Mouse (Mus musculus): ENCODE measurements around the gene Syngr2.
"Not testable (repeated sequence)": the region's sequence is repeated elsewhere in the genome, so short reads cannot be mapped to it uniquely, and the experiment has no call there.

Gene Syngr2

DNA sequence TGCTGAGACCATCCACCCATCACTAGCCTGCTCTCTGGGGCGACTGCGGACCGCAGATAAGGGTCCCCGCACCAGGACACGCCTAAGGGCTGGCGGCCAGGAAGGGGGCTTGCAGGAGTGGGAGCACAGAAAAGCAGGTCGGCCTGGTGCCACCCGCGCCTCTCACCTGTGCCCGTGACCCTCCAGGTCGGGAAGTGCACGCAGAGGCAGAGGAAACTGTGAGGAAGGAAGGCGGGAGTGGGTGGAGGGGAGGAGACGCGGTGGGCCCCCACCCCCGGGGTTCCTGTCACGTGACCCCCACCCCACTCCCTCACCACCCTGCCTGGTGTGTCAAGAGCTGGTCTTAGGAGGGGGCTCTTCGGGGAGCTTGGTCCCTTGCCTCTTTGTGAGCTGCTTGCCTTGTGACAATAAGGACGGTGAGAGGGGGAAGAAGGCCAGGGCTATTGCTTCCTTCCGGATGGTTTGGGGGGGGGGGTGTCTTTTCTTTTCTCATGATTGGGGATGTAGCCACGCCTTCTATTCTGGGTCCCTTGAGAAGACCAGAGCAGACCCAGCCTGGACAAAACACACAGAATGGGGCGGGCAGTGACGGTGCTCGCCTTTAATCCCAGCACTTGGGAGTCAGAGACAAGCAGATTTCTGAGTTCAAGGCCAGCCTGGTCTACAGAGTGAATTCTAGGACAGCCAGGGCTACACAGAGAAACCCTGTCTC is 27.3 kb upstream of the Syngr2 start, which contains the start of the genes Tmc8 and Tmc6:
Gene Tmc8, plus strand, starts transcription at position 84 of the 712 bp plus-strand sequence.
Gene Tmc6, minus strand, starts transcription at position 206 of the 712 bp plus-strand sequence.
- DNase-seq = no peak

DNA sequence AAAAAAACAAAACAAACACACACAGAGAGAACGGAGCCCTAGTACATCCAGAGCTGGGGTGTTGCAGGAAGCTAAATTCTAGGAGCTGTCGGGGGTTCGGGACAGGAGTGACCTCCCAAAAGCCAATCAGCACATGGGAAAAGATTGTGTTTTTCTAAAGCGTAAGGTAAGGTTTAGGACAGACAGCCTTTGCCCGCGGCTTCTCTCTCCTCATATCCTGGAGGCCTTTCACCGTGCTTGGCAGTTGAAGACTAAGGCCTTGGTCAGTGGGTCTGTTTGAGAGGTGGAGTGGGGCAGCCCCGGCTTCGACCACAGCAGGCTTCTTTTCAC is 26.8 kb upstream of the Syngr2 start:
- no peak for DNase-seq

DNA sequence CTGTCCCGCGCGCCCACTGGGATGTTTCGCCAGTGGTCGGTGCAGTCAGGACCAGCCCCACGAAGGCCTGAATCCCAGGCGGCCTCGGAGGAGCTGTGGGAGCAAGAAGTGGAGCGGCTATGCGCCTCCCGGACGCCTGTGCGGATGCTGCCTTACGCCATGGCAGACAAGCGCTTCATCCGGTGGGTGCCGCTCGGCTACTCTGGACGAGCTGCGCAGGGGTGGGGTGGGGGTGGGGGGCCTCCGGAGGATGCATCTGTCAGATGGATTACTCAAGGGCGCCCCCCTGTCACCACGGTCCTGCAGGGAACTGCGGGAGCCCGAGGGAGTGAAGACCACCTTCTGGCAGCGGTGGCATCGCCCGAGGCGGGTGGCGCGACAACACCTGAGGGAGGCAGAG is 26.4 kb upstream of the Syngr2 start:
- no peak for DNase-seq

DNA sequence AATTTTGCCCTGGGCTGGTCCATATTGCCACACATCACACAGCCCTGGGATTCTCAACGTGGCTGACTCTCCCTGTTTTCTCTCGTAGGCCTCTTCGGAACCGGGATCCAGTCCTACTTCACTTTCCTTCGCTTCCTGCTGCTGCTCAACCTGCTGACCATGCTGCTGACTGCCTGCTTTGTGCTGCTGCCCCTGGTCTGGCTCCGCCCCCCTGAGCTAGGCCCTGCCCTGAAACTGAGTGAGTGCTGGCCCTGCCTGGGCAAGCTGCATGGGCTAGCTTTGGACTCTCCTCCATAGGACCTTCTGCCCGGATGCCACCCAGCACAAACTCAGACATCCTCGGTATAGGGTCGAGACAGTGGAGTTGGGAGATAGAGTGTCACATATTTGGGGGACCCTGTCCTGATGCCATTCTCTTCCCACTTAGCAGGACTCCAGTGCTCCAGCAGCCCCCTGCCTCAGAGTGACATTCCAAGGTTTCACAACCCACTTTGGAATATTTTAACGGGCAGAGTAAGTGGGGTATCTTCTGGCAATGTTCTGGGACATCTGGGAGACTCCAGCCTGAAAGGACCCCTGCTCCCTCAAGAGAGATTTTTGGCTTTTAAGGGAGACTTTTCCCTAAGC is 25.7 kb upstream of the Syngr2 start:
- DNase-seq = no peak

GRCm38 (mm10) chr11:117786294-117786693 is 23.2 kb upstream of the Syngr2 start:
- DNase-seq = peak; percentile 59

GRCm38 (mm10) chr11:117788481-117788880 is 21.0 kb upstream of the Syngr2 start:
- DNase-seq = not testable (repeated sequence)

GRCm38 (mm10) chr11:117790286-117790685 is 19.2 kb upstream of the Syngr2 start:
- peak; percentile 57 for DNase-seq

DNA sequence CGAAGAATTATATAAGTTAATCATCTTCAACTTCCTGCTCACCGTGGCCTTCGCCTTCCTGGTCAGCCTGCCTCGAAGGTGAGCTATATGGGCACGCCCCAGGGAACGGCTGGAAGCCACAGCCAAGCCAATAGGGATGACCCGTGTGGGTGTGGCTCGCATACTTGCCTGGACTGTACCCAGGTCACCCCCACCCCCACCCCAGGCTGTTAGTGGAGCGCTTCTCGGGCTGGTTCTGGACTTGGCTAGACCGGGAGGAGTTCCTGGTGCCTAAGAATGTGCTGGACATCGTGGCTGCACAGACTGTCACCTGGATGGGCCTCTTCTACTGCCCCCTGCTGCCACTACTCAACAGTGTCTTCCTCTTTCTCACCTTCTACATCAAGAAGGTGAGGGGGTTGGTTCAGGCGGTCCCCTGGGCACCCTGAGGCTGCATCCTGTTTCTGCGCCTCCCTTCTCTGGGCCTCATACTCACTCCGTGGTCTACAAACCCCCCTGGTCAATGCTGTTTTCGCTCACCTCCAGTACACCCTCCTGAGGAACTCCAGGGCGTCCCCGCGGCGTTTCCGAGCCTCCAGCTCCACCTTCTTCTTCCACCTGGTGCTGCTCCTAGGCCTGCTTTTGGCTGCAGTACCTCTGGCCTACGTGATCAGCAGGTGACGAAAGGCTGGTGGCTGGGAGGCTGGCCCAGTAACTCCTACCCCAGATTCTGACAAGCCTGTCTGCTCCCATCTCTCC is 18.6 kb upstream of the Syngr2 start:
- DNase-seq = no peak

GRCm38 (mm10) chr11:117791441-117791761 is 18.1 kb upstream of the Syngr2 start:
- no peak for DNase-seq

DNA sequence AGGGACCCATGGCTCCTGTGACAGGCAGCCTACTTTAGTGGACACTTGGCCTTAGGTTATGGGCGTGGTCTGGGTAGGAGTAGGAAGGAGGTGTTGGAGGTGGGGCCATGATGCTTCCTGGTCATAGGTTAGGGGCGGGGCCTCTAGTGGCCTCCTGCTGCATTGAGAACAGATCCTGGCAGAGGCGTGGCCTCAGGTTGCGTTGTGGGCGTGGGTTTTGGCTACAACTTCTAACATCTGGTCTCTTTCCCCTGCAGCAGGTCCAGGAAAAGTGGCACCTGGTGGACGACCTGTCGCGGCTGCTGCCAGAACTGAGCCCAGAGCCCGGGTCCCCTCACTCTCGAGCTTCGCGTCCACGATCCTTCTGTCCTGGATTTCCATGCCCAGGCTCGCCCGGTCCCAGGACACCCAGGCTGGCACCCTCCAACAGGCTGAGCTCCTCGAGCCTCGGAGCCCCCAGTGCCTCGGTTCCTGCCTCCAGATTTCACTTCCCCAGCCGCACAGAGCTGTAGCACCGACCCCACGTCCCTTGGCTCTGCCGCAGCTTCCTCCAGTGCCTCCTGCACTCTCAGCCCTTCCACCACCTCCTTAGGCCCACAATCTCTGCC is 17.1 kb upstream of the Syngr2 start:
- no peak for DNase-seq

GRCm38 (mm10) chr11:117794035-117794551 is 15.4 kb upstream of the Syngr2 start:
- no peak for DNase-seq

DNA sequence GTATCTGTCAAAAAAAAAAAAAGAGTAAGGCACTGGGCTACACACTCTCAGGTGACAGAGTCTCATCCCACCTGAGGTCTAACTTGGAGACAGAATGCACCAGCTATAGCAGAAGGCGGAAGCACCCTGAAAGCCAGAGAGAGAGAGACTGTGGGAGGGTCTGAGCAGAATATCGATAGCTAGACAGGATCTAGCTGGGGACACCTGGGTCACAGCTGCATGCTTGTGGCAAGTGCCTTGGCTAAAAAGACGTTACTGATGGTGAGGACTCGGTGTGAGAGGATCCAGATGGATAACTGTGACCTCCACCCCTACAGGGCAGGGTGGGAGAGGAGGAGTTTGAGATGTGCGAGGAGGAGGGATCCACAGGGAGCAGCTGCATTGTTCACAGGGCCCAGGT is 12.5 kb upstream of the Syngr2 start:
- no peak for DNase-seq

- DNase-seq = no peak
Measured at GRCm38 (mm10) chr11:117797511-117798159, 11.8 kb upstream of the Syngr2 start, which contains the start of gene 6030468B19Rik. Gene 6030468B19Rik, plus strand, starts transcription at chr11:117797660.

- DNase-seq = no peak
Measured at GRCm38 (mm10) chr11:117798160-117798541, 11.3 kb upstream of the Syngr2 start.

GRCm38 (mm10) chr11:117799174-117799573 is 10.3 kb upstream of the Syngr2 start:
- DNase-seq = no peak

DNA sequence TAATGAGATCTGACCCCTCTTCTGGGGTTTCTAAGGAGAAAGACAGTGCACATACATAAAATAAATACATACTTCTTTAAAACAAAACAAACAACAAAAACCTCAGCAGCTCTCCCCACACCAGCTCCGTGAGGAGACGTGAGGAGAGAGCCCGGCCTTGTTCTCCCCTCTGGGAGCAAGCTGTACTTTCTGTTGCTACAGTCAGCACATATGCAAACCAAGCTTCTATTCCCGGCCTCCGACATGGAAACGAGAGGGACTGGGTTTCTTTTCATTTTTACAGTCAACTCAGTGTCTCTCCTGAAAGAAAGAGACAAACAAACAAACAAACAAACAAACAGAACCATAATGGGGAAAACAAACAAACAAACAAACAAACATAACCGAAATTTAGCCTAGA is 9.4 kb upstream of the Syngr2 start:
- DNase-seq = no peak

- DNase-seq = no peak
Measured at GRCm38 (mm10) chr11:117801650-117802049, 7.8 kb upstream of the Syngr2 start.

DNA sequence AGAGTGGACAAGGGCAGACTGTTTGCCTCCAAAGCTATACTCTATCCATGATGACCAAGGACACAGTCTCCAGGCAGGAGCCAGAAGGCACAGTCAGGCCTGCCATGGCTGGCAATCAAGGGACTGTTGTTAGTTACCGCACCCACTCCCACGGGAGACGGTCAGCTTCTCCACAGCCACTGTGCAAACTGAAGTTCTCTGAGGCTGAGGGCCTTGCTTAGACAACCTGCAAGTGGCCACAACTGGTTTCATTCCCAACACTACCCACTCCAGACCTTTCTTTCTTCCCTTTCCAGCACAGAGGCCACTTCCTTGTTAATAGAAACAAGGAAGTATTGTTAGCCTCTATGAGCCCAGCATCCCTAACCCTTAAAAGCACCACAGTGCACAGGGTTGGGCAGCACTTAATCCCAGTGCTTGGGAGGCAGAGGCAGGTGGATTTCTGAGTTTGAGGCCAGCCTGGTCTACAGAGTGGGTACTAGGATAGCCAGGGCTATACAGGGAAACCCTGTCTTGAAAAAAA is 6.2 kb upstream of the Syngr2 start:
- no peak for DNase-seq

- no peak for DNase-seq
Measured at GRCm38 (mm10) chr11:117806781-117807180, 2.7 kb upstream of the Syngr2 start.

DNA sequence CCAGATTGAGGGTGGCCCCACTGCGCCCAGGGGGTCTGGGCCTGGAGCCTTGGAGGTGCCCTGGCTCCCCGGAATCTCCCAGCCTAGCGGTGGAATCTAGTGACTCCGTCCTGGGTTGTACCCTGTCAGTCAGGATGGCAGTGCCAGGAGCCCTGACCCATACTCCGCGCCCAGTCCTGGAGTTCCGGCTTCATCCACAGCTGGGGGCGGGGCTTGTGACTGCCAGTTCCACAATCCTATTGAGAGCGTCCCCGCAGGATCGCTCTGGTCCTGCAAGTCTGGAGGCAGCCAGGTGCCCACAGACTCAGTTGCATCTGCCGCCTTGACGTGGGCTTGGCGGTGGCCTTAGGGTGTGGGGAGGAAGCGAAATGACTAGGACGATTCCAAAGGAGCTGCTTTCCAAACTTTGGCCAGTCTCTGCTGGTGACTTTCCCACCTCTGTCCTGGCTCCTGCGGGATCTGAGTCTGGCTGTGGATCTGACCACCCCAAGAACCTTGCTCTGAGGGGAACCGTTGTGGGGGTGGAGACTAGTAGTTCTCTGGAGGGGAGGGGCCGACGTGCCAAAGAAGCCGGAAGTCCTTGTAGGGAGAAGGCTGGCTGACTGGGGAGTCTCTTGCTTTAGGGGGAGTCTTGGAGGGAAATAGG is 1.1 kb downstream of the Syngr2 start:
- peak; percentile 82 for DNase-seq

DNA sequence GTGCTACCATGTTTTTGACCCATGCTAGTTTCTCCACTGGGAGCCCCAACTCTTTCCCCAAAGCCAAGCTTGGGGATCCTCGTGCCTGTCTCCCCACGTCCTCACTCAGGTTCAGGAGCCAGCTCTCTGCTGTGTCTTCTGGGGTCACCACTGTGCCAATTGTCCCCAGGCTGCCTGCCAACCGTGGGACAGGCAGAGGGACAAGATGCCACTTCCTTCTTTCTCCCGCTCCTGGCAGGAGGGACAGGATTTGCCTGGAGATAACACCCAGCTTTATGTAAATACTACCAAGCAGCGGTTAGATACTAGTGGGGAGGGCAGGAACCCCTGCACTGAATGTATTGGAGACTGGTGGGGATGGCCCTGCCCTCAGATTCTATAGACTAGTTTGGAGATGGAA is 4.4 kb downstream of the Syngr2 start:
- DNase-seq = no peak

DNA sequence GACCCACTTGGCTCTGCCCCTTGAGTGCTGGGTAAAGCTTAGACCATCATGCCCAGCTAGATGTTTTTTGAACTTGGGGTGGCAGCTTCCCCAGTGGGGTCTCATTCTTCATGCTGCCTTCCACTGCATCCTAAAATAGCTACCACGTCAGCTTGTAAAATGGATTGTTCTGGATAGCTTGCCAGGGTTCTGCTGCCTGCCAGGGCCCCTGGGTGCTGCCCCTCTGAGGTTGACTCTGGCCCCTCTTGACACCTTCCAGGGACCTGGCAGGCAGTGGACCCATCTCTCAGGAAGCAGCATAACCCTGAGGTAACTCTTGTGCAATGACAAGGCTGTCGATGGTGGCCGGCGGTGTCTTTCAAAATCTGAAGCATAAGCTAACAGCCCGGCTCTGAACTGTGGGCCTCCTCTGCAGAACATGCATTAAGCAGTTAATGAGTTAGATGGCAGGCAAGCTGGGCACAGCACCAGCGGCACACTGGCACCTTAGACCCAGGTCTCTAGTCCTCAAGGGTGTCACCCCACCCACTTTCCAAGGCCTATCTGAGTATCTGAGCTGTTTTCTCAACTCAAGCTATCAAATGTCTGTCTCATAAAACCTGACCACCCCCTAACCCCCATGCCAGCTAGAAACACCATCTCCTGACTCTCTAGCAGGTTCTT is 5.4 kb downstream of the Syngr2 start:
- DNase-seq = no peak
